Mouse (Mus musculus) heart, embryonic 10.5 days (tissue): ENCODE measurements at regions not wholly inside any gene's neighbourhood (a gene's known extent, or its start where the extent isn't known, plus 50 kb on each side); places are given as distances from the start of the nearest gene placed in this dataset.

ENCODE experiments used
- DNase-seq: peaks from one replicate; pipeline ENCODE4 v3.0.0-alpha.2; 2017; ENCODE audit warnings: low spot score
- H3K27ac ChIP-seq: fragments of 300-500 bp; sonication (generic); 2 replicates; pipeline ENCODE4 v1.5.1; 2016; ENCODE audit warnings: mild to moderate bottlenecking
- H3K27me3 ChIP-seq: fragments of 300-500 bp; sonication (generic); 2 replicates; pipeline ENCODE4 v1.6.1; 2016; ENCODE audit warnings: mild to moderate bottlenecking; ENCODE audit not compliant: poor library complexity, insufficient read depth, severe bottlenecking
- H3K36me3 ChIP-seq: fragments of 300-500 bp; sonication (generic); 2 replicates; pipeline ENCODE4 v1.6.1; 2016; ENCODE audit warnings: mild to moderate bottlenecking, moderate library complexity
- H3K4me1 ChIP-seq: fragments of 300-500 bp; sonication (generic); 2 replicates; pipeline ENCODE4 v1.6.1; 2016; ENCODE audit warnings: mild to moderate bottlenecking
- H3K4me3 ChIP-seq: fragments of 300-500 bp; sonication (generic); 2 replicates; pipeline ENCODE4 v1.5.1; 2016; ENCODE audit warnings: mild to moderate bottlenecking, moderate library complexity
- H3K9me3 ChIP-seq: fragments of 300-500 bp; sonication (generic); 2 replicates; pipeline ENCODE4 v1.6.1; 2016; ENCODE audit warnings: mild to moderate bottlenecking, moderate library complexity
- WGBS: fragments of 180-500 bp; shearing (Covaris S2); methylation state at CpG from one replicate; pipeline ENCODE4 v1.1.7; 2016; 5-methylcytosine and 5-hydroxymethylcytosine counted together

- no peaks in the 10 kb centered on the region for H3K36me3 ChIP-seq
- no peaks in the 10 kb centered on the region for H3K4me1 ChIP-seq
- DNase-seq, result no peak
- no peak overlapping the region for H3K4me3 ChIP-seq
- no peaks in the 10 kb centered on the region for H3K27me3 ChIP-seq
- H3K27ac ChIP-seq, result no peak overlapping the region
- 72% methylated on average over 25 of the region's 25 CpGs for WGBS
- H3K9me3 ChIP-seq, result no peaks in the 10 kb centered on the region
Observed at GRCm38 (mm10) chr1:64337619-64338574, 194.5 kb upstream of the Creb1 start.

DNA sequence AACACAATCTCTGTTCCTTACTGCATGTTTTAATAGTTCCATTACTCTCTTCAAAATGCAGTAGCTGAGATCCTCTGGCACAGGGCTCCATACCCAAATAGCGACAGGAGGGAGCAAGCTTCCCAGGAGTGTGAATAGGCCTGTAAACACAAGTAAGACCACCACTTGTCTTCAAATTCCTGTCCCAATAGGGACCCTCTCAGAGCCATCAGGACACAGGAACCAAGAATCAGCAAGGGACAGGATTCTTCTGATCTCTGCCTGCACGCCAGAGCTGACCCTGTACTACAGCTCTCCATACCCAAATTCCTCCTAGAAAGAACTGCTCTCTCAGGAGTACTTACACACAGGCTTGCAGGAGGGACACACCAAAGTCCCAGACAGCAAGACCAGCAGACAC, 200.9 kb upstream of the Creb1 start:
- Histone ChIP-seq H3K36me3 (no peaks in the 10 kb centered on the region), H3K4me1 (no peaks in the 10 kb centered on the region), H3K27me3 (no peaks in the 10 kb centered on the region), H3K4me3 (no peak overlapping the region), H3K9me3 (no peaks in the 10 kb centered on the region), H3K27ac (no peak overlapping the region)
- DNase-seq, result no peak
- WGBS, result 67% methylated on average over 2 of the region's 2 CpGs

GRCm38 (mm10) chr1:64330721-64331120, 201.7 kb upstream of the Creb1 start:
- no peaks in the 10 kb centered on the region for H3K36me3 ChIP-seq
- no peak overlapping the region for H3K4me3 ChIP-seq
- no peaks in the 10 kb centered on the region for H3K4me1 ChIP-seq
- WGBS, result 63% methylated on average over 2 of the region's 2 CpGs
- no peaks in the 10 kb centered on the region for H3K9me3 ChIP-seq
- no peak for DNase-seq
- no peak overlapping the region for H3K27ac ChIP-seq
- no peaks in the 10 kb centered on the region for H3K27me3 ChIP-seq

DNA sequence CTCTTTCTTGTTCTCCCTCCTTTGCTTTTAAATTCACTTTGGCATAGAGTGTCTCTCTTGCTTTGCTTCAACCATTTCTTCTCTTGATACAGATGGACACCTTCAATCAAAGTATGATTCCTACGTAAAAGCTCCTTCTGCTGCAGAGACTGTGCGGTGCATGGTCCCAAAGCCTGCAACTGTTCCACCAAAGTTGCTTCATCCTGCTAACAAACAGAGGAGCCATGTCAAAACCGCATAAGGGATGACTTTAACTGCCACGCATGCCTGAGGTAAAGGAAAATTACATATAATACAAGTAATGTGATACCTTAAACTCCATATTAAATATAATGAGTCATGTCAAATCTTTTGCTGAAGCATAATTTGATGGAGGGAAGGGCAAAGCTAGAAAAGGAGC, 200.1 kb upstream of the Klf7 start:
- no peaks in the 10 kb centered on the region for H3K27me3 ChIP-seq
- no peaks in the 10 kb centered on the region for H3K36me3 ChIP-seq
- no peaks in the 10 kb centered on the region; the same call in 1 of the 2 replicates for H3K4me1 ChIP-seq
- DNase-seq, result no peak
- H3K27ac ChIP-seq, result no peak overlapping the region
- WGBS, result 91% methylated on average over 4 of the region's 4 CpGs
- H3K4me3 ChIP-seq, result no peak overlapping the region
- no peaks in the 10 kb centered on the region for H3K9me3 ChIP-seq

DNA sequence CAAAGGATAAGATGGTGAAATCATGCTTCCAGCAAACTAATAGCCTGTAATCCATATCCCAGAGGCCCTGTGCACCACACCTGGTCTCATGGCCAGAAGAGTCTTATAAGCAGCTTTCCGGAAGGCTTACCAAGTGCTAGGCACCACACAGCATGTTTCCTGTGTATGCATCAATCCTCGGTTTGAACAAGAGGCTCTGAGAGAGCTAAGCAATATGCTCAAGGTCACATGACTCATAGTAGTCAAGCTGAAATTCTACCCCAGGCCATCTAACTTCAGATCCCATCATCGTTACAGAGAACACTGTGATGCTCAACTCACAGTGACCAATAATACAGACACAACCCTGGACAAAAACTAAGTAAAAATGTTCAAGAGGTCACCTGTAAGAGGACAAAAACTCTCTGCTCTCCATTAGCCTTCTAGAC, 197.1 kb upstream of the Klf7 start:
- no peak overlapping the region for H3K27ac ChIP-seq
- H3K27me3 ChIP-seq, result no peaks in the 10 kb centered on the region
- DNase-seq, result no peak
- H3K9me3 ChIP-seq, result no peaks in the 10 kb centered on the region
- 76% methylated on average over 3 of the region's 3 CpGs for WGBS
- H3K36me3 ChIP-seq, result no peaks in the 10 kb centered on the region
- no peak overlapping the region for H3K4me3 ChIP-seq
- H3K4me1 ChIP-seq, result no peaks in the 10 kb centered on the region; the same call in 1 of the 2 replicates

GRCm38 (mm10) chr1:64318440-64319154, 196.5 kb upstream of the Klf7 start:
- no peaks in the 10 kb centered on the region for H3K36me3 ChIP-seq
- 85% methylated on average over 8 of the region's 8 CpGs for WGBS
- H3K4me1 ChIP-seq, result no peaks in the 10 kb centered on the region; the same call in 1 of the 2 replicates
- DNase-seq, result no peak
- no peaks in the 10 kb centered on the region for H3K9me3 ChIP-seq
- no peak overlapping the region for H3K4me3 ChIP-seq
- no peak overlapping the region for H3K27ac ChIP-seq
- H3K27me3 ChIP-seq, result no peaks in the 10 kb centered on the region

DNA sequence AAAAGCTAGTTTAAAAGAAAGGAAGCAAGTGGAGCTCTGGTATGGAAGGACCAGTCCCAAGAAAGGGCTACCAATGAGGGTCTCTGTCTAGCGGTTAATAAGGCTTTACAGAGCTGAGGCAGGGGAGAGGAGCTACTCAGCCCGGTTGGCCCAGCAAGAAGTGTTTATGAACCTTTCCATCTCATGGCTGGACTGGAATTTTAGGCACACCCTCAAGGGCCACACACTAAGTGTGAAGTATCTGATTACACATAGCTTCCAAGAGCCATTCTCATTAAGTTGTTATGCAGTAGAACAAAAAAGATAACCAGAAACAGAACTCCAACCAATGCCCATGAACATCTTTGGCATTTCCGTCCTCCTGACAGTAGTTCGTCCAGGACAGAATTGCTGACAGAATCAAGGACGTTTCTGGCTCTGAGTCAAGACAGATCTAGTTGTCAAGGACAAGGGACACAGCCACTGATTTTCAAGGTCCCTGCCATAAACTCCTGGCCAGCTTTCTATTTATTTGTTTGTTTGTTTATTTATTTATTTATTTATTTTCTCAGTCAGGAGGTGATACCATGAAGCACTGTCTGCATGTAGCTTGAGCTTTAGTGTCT, 195.1 kb upstream of the Klf7 start:
- Histone ChIP-seq H3K9me3 (no peaks in the 10 kb centered on the region), H3K4me1 (no peaks in the 10 kb centered on the region; the same call in 1 of the 2 replicates), H3K36me3 (no peaks in the 10 kb centered on the region), H3K27ac (no peak overlapping the region), H3K27me3 (no peaks in the 10 kb centered on the region), H3K4me3 (no peak overlapping the region)
- DNase-seq, result no peak
- WGBS, result 38% methylated on average over 5 of the region's 5 CpGs

- WGBS, result 19% methylated on average over 3 of the region's 3 CpGs
Observed at GRCm38 (mm10) chr1:64311371-64311770, 189.3 kb upstream of the Klf7 start.

GRCm38 (mm10) chr1:64308560-64308959, 186.5 kb upstream of the Klf7 start:
- Histone ChIP-seq H3K4me1 (peaks cover 24% of the 10 kb centered on the region), H3K27me3 (no peaks in the 10 kb centered on the region), H3K4me3 (no peak overlapping the region), H3K9me3 (no peaks in the 10 kb centered on the region), H3K27ac (no peak overlapping the region), H3K36me3 (no peaks in the 10 kb centered on the region)
- WGBS, result 91% methylated on average over 15 of the region's 15 CpGs
- DNase-seq, result no peak

More at GRCm38 (mm10) chr1:64311371-64311770, 189.3 kb upstream of the Klf7 start:
- Histone ChIP-seq H3K9me3 (no peaks in the 10 kb centered on the region), H3K4me3 (no peak overlapping the region), H3K4me1 (peaks cover 10% of the 10 kb centered on the region), H3K36me3 (no peaks in the 10 kb centered on the region), H3K27ac (no peak overlapping the region), H3K27me3 (no peaks in the 10 kb centered on the region)
- no peak for DNase-seq

- Histone ChIP-seq H3K27ac (no peak overlapping the region), H3K9me3 (no peaks in the 10 kb centered on the region), H3K27me3 (no peaks in the 10 kb centered on the region), H3K36me3 (no peaks in the 10 kb centered on the region), H3K4me1 (peaks cover 26% of the 10 kb centered on the region), H3K4me3 (no peak overlapping the region)
- DNase-seq, result no peak
- 78% methylated on average over 10 of the region's 10 CpGs for WGBS
Observed at GRCm38 (mm10) chr1:64308088-64308487, 186.0 kb upstream of the Klf7 start.

DNA sequence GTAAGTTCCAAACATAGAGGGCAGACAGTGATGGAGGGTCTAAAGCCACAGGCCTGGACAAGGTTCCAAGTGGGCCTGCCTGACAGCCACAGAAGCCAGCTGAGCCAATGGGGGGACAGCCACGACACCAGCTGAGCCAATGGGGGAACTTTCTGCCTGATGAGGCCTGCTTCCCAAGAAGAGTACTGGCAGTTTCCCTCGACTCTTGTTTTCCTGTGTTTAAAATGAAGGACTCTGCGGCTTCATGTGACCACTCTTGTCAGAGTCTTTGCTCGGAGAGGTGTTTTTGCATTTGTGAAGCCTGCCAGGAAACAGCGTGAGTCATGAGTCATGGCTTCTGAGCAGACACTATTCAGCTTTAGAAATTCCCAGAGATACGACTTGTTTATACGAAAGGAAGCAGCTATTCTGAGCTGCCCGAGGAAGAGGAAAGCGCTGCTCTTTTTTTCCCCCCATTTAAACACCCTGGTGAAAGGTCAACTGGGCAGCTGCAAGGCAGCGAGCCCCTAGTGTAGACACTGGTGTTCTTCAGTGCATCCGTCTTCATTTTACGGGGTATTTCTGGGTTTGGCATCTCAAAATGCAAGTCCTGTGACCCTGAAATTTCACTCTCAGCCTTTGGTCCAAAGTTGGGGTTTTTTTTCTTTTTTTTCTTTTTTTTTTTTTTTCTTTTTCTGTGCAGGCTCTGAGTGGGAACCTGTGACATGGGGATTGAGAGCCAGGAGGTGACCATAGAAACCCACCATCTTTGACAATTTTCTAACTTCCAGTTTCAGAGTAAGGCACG, 183.5 kb upstream of the Klf7 start:
- peak overlapping the region; percentile 85 for H3K27ac ChIP-seq
- no peaks in the 10 kb centered on the region for H3K27me3 ChIP-seq
- WGBS, result 37% methylated on average over 13 of the region's 13 CpGs
- H3K4me1 ChIP-seq, result peaks cover 34% of the 10 kb centered on the region
- H3K9me3 ChIP-seq, result no peaks in the 10 kb centered on the region
- no peak for DNase-seq
- H3K36me3 ChIP-seq, result no peaks in the 10 kb centered on the region
- H3K4me3 ChIP-seq, result no peak overlapping the region

DNA sequence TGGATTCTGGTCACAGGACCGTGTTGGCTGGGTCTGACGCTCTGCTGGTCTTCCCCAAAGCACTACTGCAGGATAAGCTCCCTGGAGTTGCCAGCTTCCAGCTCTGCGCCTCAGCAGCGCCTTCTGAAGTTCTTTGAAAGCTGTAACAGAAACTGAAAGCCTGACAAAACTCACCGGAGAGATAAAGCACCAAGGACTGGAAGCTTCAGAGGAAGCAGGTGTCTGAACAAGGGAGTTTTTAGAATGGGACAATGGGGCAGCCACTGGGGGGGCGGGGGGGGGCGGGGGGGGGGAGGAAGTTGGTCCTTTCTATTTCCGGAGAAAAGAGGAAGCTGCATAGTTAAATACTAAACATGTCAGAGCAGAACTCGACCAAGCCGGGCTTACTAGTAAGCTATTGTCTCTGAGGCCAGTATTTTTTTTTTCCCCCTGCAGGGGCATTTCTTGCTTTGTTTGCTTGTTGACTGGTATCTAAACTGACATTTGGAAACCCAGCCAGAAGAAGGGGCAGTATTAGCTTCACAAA, 180.8 kb upstream of the Klf7 start:
- peak overlapping the region; percentile 43 for H3K4me3 ChIP-seq
- no peaks in the 10 kb centered on the region for H3K27me3 ChIP-seq
- peak overlapping the region; percentile 38 for H3K27ac ChIP-seq
- peaks cover 27% of the 10 kb centered on the region for H3K4me1 ChIP-seq
- H3K9me3 ChIP-seq, result no peaks in the 10 kb centered on the region
- 16% methylated on average over 8 of the region's 10 CpGs for WGBS
- H3K36me3 ChIP-seq, result no peaks in the 10 kb centered on the region
- no peak for DNase-seq
